Mouse (Mus musculus) heart, adult 2 months (tissue): ENCODE data around the gene Fbxw10.

Experiments used
- CTCF ChIP-seq: fragments of 200-600 bp; IDR thresholded peaks from 2 replicates; pipeline ENCODE4 v1.8.1; 2022; ENCODE audit warnings: antibody characterized with exemption, mild to moderate bottlenecking, moderate library complexity
- EP300 ChIP-seq: fragments of 200-500 bp; IDR thresholded peaks from 2 replicates; pipeline ENCODE4 v1.6.1; 2011; ENCODE audit warnings: low read depth, low read length, control low read depth; ENCODE audit not compliant: insufficient read depth
- POLR2A ChIP-seq: fragments of 200-500 bp; IDR thresholded peaks from 2 replicates; pipeline ENCODE4 v1.6.1; 2011; ENCODE audit warnings: mild to moderate bottlenecking, low read depth, low read length, control low read depth; ENCODE audit not compliant: insufficient read depth

DNA sequence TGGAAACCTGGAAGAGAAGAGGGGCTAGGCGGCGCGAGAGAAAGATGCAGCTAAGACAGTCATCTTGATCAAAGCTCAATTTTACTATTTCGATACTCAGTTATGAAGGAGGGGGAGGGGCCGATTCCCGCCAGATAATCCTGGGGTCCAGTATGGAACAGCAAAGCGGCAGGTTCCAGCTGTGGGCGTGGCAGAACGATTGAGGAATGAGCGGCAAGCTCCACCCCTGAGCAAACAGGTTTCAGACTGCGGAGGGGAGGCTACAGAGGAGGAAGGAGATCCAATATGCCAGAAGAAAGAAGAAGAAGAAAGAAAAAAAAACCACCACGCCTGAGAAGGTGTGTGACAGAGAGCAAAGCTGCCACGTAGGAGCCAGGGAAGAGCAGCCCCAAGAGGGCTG, 42.8 kb upstream of the Fbxw10 start:
- no peak for TF ChIP-seq CTCF
- TF ChIP-seq POLR2A = no peak
- no peak for TF ChIP-seq EP300
